Comparison of ENCODE assay signal across 11 mouse cellular contexts in genomic region chr16:92928201-92928600, GRCm38 (mm10).
DNase-seq lines count a peak whose midpoint lies in the region; ATAC-seq and TF ChIP-seq lines count a peak whose summit lies in the region.
"Had no signal": no experiment of that assay in that cellular context is flagged by ENCODE, and none has a peak within 500 bp of the region (broad histone marks: within the 10 kb centered on the region; RNA-seq: fewer than 3 reads in every experiment).

No protein-coding gene starts in this region.

- no peak for TF ChIP-seq CTCF in midbrain, postnatal 0 days (IDR thresholded peaks at IDR 0.05)

- H3K4me2 ChIP-seq in midbrain, postnatal 0 days (ENCODE audit: low read depth, low read length, poor library complexity, severe bottlenecking), result no peak overlapping the region
- no peak overlapping the region for H3K4me2 ChIP-seq in midbrain, embryonic 16.5 days (ENCODE audit: low read length)
- no peak overlapping the region for H3K4me2 ChIP-seq in embryonic facial prominence, embryonic 11.5 days (ENCODE audit: low read depth, low read length)
- no peak overlapping the region for H3K4me2 ChIP-seq in limb, embryonic 15.5 days
- no peak overlapping the region for H3K4me2 ChIP-seq in kidney, embryonic 16.5 days (replicated peaks; ENCODE audit: low read depth, low read length)
- H3K4me2 ChIP-seq in forebrain, embryonic 13.5 days, result no peak overlapping the region

- H3K4me3 ChIP-seq in midbrain, postnatal 0 days (ENCODE audit: low read depth, low read length), result no peak overlapping the region
- H3K4me3 ChIP-seq in midbrain, embryonic 16.5 days (ENCODE audit: low read depth, low read length), result no peak overlapping the region
- H3K4me3 ChIP-seq in embryonic facial prominence, embryonic 11.5 days (ENCODE audit: low read depth, low read length), result no peak overlapping the region
- H3K4me3 ChIP-seq in limb, embryonic 15.5 days, result no peak overlapping the region
- H3K4me3 ChIP-seq in kidney, embryonic 16.5 days (ENCODE audit: low read length), result no peak overlapping the region
- H3K4me3 ChIP-seq in forebrain, embryonic 13.5 days, result no peak overlapping the region

- no peaks in the 10 kb centered on the region for H3K27me3 ChIP-seq in midbrain, postnatal 0 days (ENCODE audit: insufficient read depth, low read length)
- H3K27me3 ChIP-seq in midbrain, embryonic 16.5 days (ENCODE audit: control insufficient read depth, insufficient read depth, low read depth, low read length), result no peaks in the 10 kb centered on the region
- H3K27me3 ChIP-seq in embryonic facial prominence, embryonic 11.5 days (ENCODE audit: control insufficient read depth, insufficient read depth, low read length), result no peaks in the 10 kb centered on the region
- no peaks in the 10 kb centered on the region for H3K27me3 ChIP-seq in limb, embryonic 15.5 days
- peaks cover 3% of the 10 kb centered on the region; the same call in 1 of the 2 replicates for H3K27me3 ChIP-seq in kidney, embryonic 16.5 days (ENCODE audit: insufficient read depth, low read length)
- no peaks in the 10 kb centered on the region for H3K27me3 ChIP-seq in forebrain, embryonic 13.5 days

- no peaks in the 10 kb centered on the region for H3K36me3 ChIP-seq in midbrain, postnatal 0 days (ENCODE audit: insufficient read depth, low read length)
- no peaks in the 10 kb centered on the region for H3K36me3 ChIP-seq in midbrain, embryonic 16.5 days (ENCODE audit: control insufficient read depth, insufficient read depth, low read length)
- H3K36me3 ChIP-seq in embryonic facial prominence, embryonic 11.5 days (replicated peaks; ENCODE audit: control insufficient read depth, insufficient read depth, low read depth, low read length), result no peaks in the 10 kb centered on the region
- H3K36me3 ChIP-seq in limb, embryonic 15.5 days, result no peaks in the 10 kb centered on the region
- no peaks in the 10 kb centered on the region for H3K36me3 ChIP-seq in kidney, embryonic 16.5 days (ENCODE audit: insufficient read depth, low read length)
- no peaks in the 10 kb centered on the region for H3K36me3 ChIP-seq in forebrain, embryonic 13.5 days (ENCODE audit: poor library complexity, severe bottlenecking)

- no peak for ATAC-seq in midbrain, postnatal 0 days (ENCODE audit: low FRiP score)
- ATAC-seq in midbrain, embryonic 16.5 days, result no peak
- ATAC-seq in embryonic facial prominence, embryonic 11.5 days (replicated peaks; ENCODE audit: insufficient number of reproducible peaks, low FRiP score, low TSS enrichment, low read depth), result peak; percentile 87
- peak; percentile 65 for ATAC-seq in limb, embryonic 15.5 days (ENCODE audit: insufficient number of reproducible peaks, low FRiP score, low TSS enrichment, low read depth)
- ATAC-seq in kidney, embryonic 16.5 days (ENCODE audit: low FRiP score, low TSS enrichment), result no peak
- ATAC-seq in forebrain, embryonic 13.5 days, result no peak

- H3K9me3 ChIP-seq in midbrain, postnatal 0 days (ENCODE audit: low read length), result no peaks in the 10 kb centered on the region
- no peaks in the 10 kb centered on the region for H3K9me3 ChIP-seq in midbrain, embryonic 16.5 days (replicated peaks; ENCODE audit: control insufficient read depth, low read length, poor library complexity, severe bottlenecking)
- H3K9me3 ChIP-seq in embryonic facial prominence, embryonic 11.5 days (replicated peaks; ENCODE audit: control insufficient read depth, low read length), result no peaks in the 10 kb centered on the region
- no peaks in the 10 kb centered on the region for H3K9me3 ChIP-seq in limb, embryonic 15.5 days
- H3K9me3 ChIP-seq in kidney, embryonic 16.5 days (ENCODE audit: low read length), result no peaks in the 10 kb centered on the region
- no peaks in the 10 kb centered on the region for H3K9me3 ChIP-seq in forebrain, embryonic 13.5 days (replicated peaks)

- no peak overlapping the region for H3K27ac ChIP-seq in midbrain, postnatal 0 days (ENCODE audit: low read depth, low read length)
- no peak overlapping the region for H3K27ac ChIP-seq in midbrain, embryonic 16.5 days (ENCODE audit: low read length)
- H3K27ac ChIP-seq in embryonic facial prominence, embryonic 11.5 days (replicated peaks; ENCODE audit: low read depth, low read length), result no peak overlapping the region
- no peak overlapping the region for H3K27ac ChIP-seq in limb, embryonic 15.5 days
- H3K27ac ChIP-seq in kidney, embryonic 16.5 days (ENCODE audit: low read length), result no peak overlapping the region
- no peak overlapping the region for H3K27ac ChIP-seq in forebrain, embryonic 13.5 days

- no peaks in the 10 kb centered on the region for H3K4me1 ChIP-seq in midbrain, postnatal 0 days (ENCODE audit: insufficient read depth, low read length)
- no peaks in the 10 kb centered on the region for H3K4me1 ChIP-seq in midbrain, embryonic 16.5 days (ENCODE audit: control insufficient read depth, insufficient read depth, low read length)
- no peaks in the 10 kb centered on the region for H3K4me1 ChIP-seq in embryonic facial prominence, embryonic 11.5 days (ENCODE audit: control insufficient read depth, insufficient read depth, low read length)
- peaks cover 20% of the 10 kb centered on the region for H3K4me1 ChIP-seq in limb, embryonic 15.5 days
- peaks cover 7% of the 10 kb centered on the region; the same call in 1 of the 2 replicates for H3K4me1 ChIP-seq in kidney, embryonic 16.5 days (ENCODE audit: insufficient read depth, low read length)
- H3K4me1 ChIP-seq in forebrain, embryonic 13.5 days, result no peaks in the 10 kb centered on the region

- 75% methylated on average over 6 of the region's 7 CpGs for WGBS in midbrain, postnatal 0 days
- WGBS in midbrain, embryonic 16.5 days, result 72% methylated on average over 6 of the region's 7 CpGs
- WGBS in embryonic facial prominence, embryonic 11.5 days, result 40% methylated on average over 7 of the region's 7 CpGs
- 19% methylated on average over 7 of the region's 7 CpGs for WGBS in limb, embryonic 15.5 days
- WGBS in kidney, embryonic 16.5 days, result 43% methylated on average over 7 of the region's 7 CpGs
- WGBS in forebrain, embryonic 13.5 days, result 75% methylated on average over 7 of the region's 7 CpGs

- DNase-seq in midbrain, postnatal 0 days (ENCODE audit: low spot score), result peak; percentile 18
- DNase-seq in embryonic facial prominence, embryonic 11.5 days (ENCODE audit: low spot score), result peak; percentile 80
- no peak for DNase-seq in kidney, adult 18-20 months
- DNase-seq: gastrocnemius, postnatal 10 days; kidney, adult 8-10 months; lung, postnatal 36 days; retina, postnatal 1 day had no signal

- no peak overlapping the region for H3K9ac ChIP-seq in midbrain, postnatal 0 days (replicated peaks; ENCODE audit: low read length, poor library complexity, severe bottlenecking)
- no peak overlapping the region for H3K9ac ChIP-seq in midbrain, embryonic 16.5 days (ENCODE audit: low read depth, low read length)
- H3K9ac ChIP-seq in embryonic facial prominence, embryonic 11.5 days (replicated peaks; ENCODE audit: low read length), result no peak overlapping the region
- H3K9ac ChIP-seq in limb, embryonic 15.5 days, result no peak overlapping the region
- H3K9ac ChIP-seq in kidney, embryonic 16.5 days (replicated peaks; ENCODE audit: low read length), result no peak overlapping the region
- no peak overlapping the region for H3K9ac ChIP-seq in forebrain, embryonic 13.5 days

Comparison
In these comparisons a context has a peak if more than half of its experiments do, and no peak if none do; other contexts are left out.
1. ATAC-seq: peak in embryonic facial prominence, embryonic 11.5 days (single experiment) and limb, embryonic 15.5 days (single experiment); none in midbrain, postnatal 0 days (single experiment), midbrain, embryonic 16.5 days (single experiment), kidney, embryonic 16.5 days (single experiment) and forebrain, embryonic 13.5 days (single experiment).